Mouse (Mus musculus) right cerebral cortex, postnatal 4 days (tissue): ENCODE measurements around the gene Adamts12.

Source experiments
- DNase-seq: peaks from one replicate; pipeline ENCODE4 v3.0.0-alpha.2; 2022

Gene Adamts12

GRCm38 (mm10) chr15:11165883-11166282, 101.3 kb downstream of the Adamts12 start:
- DNase-seq: no peak

DNA sequence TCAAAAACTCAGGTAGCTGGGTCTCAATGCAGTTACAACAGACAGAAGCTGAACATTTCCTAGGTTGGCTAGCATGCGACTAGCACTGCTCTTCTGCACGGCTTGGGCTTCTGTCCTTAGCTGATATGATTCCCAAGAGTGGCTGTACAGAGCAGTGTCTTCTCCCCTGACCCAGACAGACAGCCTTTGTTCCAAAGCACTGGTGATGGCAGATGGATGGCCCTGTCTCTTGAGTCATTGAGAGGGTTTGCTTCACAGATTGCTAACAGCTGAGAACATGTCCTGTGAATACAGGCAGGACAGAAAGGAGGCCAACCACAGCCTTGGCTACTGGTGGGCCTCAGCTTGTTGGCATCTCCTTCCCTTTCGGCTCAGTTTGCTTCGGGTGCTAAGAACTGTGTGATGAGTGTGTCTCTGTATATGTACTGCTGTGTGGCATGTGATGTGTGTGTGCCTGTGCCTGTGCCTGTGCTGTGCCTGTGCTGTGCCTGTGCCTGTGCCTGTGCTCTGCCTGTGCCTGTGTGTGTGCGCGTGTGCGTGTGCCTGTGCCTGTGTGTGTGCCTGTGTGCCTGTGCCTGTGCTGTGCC, 109.4 kb downstream of the Adamts12 start:
- DNase-seq: no peak

DNA sequence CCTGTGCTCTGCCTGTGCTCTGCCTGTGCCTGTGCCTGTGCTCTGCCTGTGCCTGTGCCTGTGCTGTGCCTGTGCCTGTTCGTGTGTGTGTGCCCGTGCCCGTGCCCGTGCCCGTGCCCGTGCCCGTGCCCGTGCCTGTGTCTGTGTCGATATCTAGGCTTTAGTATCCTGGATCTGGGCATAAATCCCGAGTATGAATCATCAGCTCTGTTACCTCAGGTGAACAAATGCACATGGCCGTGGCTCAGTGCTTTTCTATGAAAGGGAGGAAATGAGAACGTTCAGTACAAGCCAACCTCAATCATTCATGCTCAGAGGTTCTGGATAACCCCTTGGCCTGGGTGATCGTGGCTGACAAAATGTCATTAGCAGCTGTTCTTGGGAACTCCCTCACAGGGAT, 110.3 kb downstream of the Adamts12 start:
- DNase-seq: no peak

DNA sequence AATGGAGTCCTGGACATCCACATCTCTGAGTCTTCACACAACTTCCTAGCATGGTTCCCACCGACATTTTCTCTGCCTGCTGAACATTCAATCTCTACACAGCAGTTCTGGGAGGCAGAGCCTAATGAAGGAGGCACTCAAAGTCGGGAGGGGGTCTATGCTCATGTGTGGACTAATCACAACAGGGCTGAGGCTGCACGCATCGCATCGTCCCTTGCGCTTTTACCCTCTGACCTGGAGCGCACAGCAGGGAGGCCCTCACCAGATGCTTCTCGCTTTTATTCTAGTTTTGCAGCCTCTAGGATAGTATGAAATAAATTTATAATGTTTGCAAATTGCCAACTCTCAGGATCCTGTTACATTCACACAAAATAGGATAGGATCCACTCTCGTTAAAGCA, 112.9 kb downstream of the Adamts12 start:
- no peak for DNase-seq

DNA sequence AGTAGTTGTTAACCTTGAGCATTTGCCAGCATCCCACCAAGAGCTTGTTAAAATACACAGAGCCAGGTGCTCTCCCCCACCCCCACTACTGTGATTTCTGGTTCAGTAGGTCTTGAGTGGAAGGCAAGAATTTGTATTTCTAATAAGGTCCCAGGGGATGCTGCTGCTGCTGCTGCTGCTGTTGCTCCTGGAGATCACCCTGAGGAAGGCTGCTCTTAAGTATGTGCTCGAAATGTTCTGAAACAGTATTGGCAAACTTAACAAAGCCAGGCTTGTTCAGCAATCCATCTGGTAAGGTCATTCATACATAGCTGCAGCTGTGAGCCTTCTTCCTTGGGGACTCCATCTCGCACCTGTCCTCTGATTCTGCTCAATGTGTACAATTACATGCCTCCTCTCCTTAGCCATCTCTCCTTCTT, 115.2 kb downstream of the Adamts12 start:
- no peak for DNase-seq

DNA sequence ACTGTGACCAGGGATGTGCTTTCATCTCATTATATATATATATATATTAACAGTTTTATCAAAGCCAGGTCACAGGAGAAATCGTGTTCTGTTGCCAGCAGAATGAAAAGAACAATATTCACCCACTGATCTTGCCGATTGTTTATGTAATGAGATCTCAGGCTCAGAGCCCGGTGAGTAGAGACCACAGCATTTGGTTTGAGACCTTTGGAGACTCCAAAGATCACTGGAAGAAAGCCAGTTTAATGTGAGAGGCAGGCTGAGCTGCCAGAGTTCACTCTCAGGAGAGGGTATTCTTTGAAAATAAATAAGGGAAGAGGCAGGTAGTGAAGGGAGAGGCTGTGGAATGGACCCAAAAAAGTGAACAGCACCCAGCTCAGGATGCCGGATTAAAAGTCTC, 122.1 kb downstream of the Adamts12 start:
- DNase-seq: no peak

GRCm38 (mm10) chr15:11190447-11190846, 125.9 kb downstream of the Adamts12 start:
- DNase-seq: no peak

DNA sequence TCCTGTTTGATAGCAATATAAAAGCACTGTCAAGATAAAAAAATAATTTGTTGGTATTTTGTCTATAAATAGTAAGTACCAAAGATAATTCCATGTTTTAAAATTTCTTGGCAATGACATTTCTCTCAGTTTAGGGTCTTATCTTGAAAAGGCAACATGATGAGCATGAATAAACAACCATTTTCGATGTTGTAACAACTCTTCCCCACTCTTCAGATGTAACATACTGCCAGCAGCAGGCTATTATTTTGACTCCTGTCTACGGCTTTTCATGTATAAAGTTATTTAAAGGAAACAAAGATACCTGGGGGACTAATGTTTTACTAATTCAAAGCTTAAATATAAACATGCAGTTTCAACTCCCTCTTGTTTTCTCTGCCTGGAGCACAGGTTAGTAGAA, 128.2 kb downstream of the Adamts12 start:
- no peak for DNase-seq

DNA sequence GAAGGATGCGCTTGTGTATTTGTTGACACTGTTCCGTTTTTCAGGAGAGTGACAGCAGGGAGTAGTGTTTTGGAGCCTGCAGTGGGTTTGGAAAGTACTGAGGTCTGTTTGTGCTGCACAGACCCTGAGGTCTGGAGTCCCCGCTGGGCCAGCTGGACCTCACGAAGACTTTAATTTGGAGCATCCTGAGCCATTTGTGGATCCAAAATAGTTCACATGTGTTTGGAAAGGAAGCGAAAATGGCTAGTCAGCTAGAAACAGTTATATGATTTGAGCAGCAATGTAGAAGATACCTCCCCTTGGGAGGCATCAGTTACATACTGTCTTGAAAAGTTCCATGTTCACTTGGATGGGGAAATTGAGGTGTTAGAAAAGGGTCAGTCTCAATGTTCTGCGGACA, 132.5 kb downstream of the Adamts12 start:
- no peak for DNase-seq

GRCm38 (mm10) chr15:11198246-11198795, 133.7 kb downstream of the Adamts12 start:
- DNase-seq: no peak

GRCm38 (mm10) chr15:11203084-11203483, 138.5 kb downstream of the Adamts12 start:
- no peak for DNase-seq

- DNase-seq: no peak
These were observed 140.3 kb downstream of the Adamts12 start for GRCm38 (mm10) chr15:11204934-11205333.

GRCm38 (mm10) chr15:11210976-11211375, 146.4 kb downstream of the Adamts12 start:
- no peak for DNase-seq

DNA sequence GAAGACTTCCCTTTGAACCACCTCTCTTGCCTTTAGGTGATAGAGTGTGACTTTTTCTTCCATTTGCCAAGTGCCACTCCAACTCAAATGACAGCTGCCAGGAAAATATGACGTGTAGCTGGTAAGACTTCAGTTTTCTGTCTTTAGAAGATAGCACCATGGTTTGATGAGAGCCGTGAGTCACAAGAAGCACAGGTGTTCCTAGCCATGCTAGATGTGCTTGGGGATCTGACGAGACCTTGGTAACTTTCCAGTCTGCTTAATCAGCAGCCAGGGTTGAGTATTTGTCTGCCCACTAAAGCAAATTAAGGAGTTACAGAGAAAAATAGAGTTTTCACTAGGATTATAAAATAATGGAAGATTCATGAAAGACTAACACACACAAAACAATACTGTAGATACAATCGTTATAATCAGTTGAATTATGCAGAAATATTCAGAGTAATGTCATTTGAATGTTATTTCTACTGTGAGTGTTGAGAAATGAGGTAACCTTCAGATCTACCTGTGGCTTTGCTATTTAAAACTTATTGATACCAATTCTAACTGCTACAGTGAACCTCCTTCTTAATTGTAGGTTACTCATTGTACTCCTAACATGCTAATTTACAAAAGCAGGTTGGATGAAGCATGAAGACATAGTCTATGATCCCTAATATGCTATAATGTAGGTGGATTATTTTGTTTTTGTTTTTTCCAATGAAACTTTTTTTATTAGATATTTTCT, 169.5 kb downstream of the Adamts12 start:
- no peak for DNase-seq

- no peak for DNase-seq
These were observed 175.8 kb downstream of the Adamts12 start for GRCm38 (mm10) chr15:11240406-11240805.

- no peak for DNase-seq
These were observed 176.7 kb downstream of the Adamts12 start for GRCm38 (mm10) chr15:11241288-11241687.

- DNase-seq: no peak
These were observed 181.8 kb downstream of the Adamts12 start for GRCm38 (mm10) chr15:11246402-11246801.

GRCm38 (mm10) chr15:11279273-11280080, 214.9 kb downstream of the Adamts12 start:
- no peak for DNase-seq

GRCm38 (mm10) chr15:11280689-11281264, 216.2 kb downstream of the Adamts12 start:
- no peak for DNase-seq

DNA sequence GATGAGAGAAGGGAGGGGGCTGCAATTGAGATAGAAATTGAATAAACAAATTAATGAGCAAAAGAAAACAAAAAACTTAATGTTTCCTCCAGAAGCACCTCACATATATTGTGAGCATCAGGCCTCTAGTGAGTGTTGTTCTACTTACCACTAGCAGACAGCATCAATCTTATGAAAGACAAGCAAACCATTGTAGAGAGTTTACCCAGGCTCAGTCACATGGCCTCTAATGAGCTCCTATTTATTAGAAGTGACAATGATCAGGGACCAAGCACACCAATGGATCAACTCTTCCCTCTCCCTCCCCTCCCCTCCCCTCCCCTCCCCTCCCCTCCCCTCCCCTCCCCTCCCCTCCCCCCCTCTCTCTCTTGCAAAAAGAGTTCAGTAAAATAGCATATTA, 218.6 kb downstream of the Adamts12 start:
- DNase-seq: no peak

GRCm38 (mm10) chr15:11287780-11288179, 223.2 kb downstream of the Adamts12 start:
- no peak for DNase-seq

DNA sequence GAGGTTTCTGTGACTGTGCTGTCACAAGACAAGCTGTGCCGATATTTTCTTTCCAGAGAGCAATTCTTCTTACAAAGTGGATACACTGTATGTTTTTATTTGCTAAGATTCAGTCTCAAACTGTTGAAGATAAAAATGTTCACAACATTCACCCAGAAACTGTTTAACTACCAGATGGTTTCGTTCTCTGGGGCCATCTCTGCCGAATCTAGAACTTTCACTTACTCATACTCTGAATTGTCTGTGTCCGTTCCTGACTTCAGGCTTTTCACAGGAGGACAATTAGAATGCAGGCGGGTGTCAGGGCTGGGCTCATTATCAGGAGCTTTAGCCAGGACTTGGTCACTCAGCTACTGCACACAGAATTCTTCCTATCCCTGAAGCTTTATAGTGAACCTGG, 227.7 kb downstream of the Adamts12 start:
- no peak for DNase-seq

GRCm38 (mm10) chr15:11295016-11295415, 230.4 kb downstream of the Adamts12 start:
- no peak for DNase-seq
